Mouse (Mus musculus): ENCODE results near the gene Fate1. TPM values are rescaled to one million over a fixed set of nuclear protein-coding genes. Genes with fewer than 3 reads are reported as not detected.

The Fate1 gene
- not detected in 2 replicates for total RNA-seq (2014; fragmentation: Nextera tagmentation)
- total RNA-seq (2017) = not detected in 2 replicates
- polyA plus RNA-seq (2012) = not detected in 2 replicates

GRCm38 (mm10) chrX:71972686-71973085 is at the start of gene Fate1:
Gene Fate1 (plus strand): TSS chrX:71972986.
- H3K9me3 ChIP-seq (replicated peaks) = no peaks in the 10 kb centered on the region
- H3K4me3 ChIP-seq (ENCODE audit: low read depth, low read length) = no peak within 1 kb of the TSS
- no peaks in the 10 kb centered on the region for H3K36me3 ChIP-seq (replicated peaks)
- no peak for DNase-seq (ENCODE audit: low spot score)
- TF ChIP-seq GATA1 (IDR thresholded peaks at IDR 0.05; ENCODE audit: borderline replicate concordance, low read length) (no peak), CTCF (IDR thresholded peaks at IDR 0.05; ENCODE audit: low read depth, low read length) (no peak), POLR2AphosphoS5 (IDR thresholded peaks at IDR 0.05; ENCODE audit: insufficient replicate concordance, low read depth, low read length) (no peak), GATA2 (IDR thresholded peaks at IDR 0.05; ENCODE audit: borderline replicate concordance, low read depth, low read length) (no peak), TAL1 (conservative IDR thresholded peaks at IDR 0.05; ENCODE audit: low read depth, low read length) (no peak)
- H3K27me3 ChIP-seq (ENCODE audit: insufficient read depth, low read length) = no peaks in the 10 kb centered on the region
- ATAC-seq (ENCODE audit: extremely low read depth, insufficient number of reproducible peaks, low FRiP score, poor library complexity, severe bottlenecking) = no peak
- H3K4me1 ChIP-seq (ENCODE audit: insufficient read depth, low read depth, low read length) = no peaks in the 10 kb centered on the region

- no peaks in the 10 kb centered on the region for H3K4me1 ChIP-seq (ENCODE audit: insufficient read depth, low read depth, low read length)
- TF ChIP-seq CTCF (IDR thresholded peaks at IDR 0.05; ENCODE audit: low read depth, low read length) (peak; percentile 18; the same call in 1 of the 2 replicates), POLR2AphosphoS5 (IDR thresholded peaks at IDR 0.05; ENCODE audit: insufficient replicate concordance, low read depth, low read length) (no peak)
- H3K9me3 ChIP-seq (replicated peaks) = no peaks in the 10 kb centered on the region
- H3K36me3 ChIP-seq (replicated peaks) = no peaks in the 10 kb centered on the region
- no peak overlapping the region for H3K4me3 ChIP-seq (ENCODE audit: low read depth, low read length)
- ATAC-seq (ENCODE audit: extremely low read depth, insufficient number of reproducible peaks, low FRiP score, poor library complexity, severe bottlenecking) (no peak), DNase-seq (ENCODE audit: low spot score) (no peak)
- no peaks in the 10 kb centered on the region for H3K27me3 ChIP-seq (ENCODE audit: insufficient read depth, low read length)
Measured at GRCm38 (mm10) chrX:71946631-71947030, 26.2 kb upstream of the Fate1 start.

DNA sequence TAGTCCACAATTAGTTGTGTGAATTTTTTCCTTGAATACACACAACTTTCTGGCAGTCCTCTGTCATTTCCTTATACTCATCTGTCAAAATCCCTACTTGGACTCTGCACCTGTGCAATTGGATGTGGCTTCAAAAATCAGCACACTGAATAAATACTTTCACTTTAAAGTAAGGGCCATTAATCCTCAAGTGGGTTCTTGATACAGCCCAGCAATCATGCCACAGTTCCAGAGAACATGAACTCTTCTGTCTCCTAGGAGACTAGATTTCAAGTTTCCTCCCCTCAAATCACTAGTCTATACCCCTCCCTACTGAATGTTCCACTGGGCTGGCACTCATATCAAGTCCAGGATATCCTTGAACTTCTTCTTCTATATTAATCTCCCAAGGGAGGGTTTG is 14.4 kb upstream of the Fate1 start:
- Histone ChIP-seq H3K4me1 (ENCODE audit: insufficient read depth, low read depth, low read length) (no peaks in the 10 kb centered on the region), H3K9me3 (replicated peaks) (no peaks in the 10 kb centered on the region), H3K36me3 (replicated peaks) (no peaks in the 10 kb centered on the region)

DNA sequence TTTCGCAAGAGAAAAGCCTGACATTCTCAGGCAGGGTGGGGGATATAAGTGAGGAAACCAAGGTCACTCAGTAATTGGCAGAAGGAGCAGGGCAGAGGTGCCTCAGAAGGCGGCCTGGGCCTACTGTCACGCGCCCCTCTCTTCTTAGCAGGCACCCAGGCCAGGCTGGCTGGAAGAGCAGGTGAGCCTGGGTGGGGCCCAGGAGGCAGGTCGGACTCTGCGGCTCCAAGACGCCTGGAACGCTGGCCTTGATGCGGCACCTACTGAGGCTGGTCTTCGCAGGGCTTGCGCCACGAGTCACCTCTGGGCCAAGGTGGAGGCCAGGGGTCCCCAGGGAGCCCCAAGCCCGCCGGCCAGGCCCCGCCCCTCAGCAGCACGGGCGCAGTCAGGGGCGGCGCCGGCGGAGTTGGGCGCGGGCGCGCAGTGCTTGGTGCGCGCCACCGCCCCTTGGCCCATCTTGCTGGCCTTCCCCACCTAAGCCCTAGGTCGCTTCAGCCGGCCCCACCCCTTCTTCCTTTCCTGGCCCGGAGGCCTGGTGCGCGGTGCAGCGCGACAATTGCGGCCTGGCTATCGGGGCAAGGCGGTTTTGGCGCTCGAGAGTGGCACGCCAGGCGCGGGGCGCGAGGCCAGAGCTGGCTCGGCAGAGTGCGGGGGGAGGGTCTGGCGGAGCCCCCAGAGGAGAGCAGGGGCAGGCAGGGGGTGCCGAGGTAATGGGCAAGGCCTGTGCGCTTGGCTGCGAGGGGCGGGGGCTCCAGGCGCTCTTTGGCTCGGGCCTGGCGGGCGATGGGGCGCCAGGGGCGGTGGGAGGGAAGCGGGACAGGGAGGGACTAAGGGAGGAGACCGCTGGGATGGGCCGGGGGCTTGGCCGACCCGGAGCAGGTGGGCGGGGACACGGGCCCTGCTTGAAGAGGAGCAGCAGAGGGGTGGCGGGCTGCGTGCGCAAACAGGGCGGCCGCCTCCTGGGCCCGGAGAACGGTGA is 10.4 kb upstream of the Fate1 start, which contains the start of gene Prrg3:
Prrg3 (plus strand) TSS at position 552 of the 979 bp plus-strand sequence.
- Histone ChIP-seq H3K4me3 (ENCODE audit: low read depth, low read length) (no peak within 1 kb of the TSS), H3K27me3 (ENCODE audit: insufficient read depth, low read length) (no peaks in the 10 kb centered on the region), H3K36me3 (replicated peaks) (no peaks in the 10 kb centered on the region), H3K4me1 (ENCODE audit: insufficient read depth, low read depth, low read length) (no peaks in the 10 kb centered on the region), H3K9me3 (replicated peaks) (no peaks in the 10 kb centered on the region)
- TF ChIP-seq CTCF (IDR thresholded peaks at IDR 0.05; ENCODE audit: low read depth, low read length) = no peak
- ATAC-seq (ENCODE audit: extremely low read depth, insufficient number of reproducible peaks, low FRiP score, poor library complexity, severe bottlenecking) (no peak), DNase-seq (ENCODE audit: low spot score) (no peak)

More for the DNA sequence above, 14.4 kb upstream of the Fate1 start:
- ATAC-seq (ENCODE audit: extremely low read depth, insufficient number of reproducible peaks, low FRiP score, poor library complexity, severe bottlenecking) (no peak), DNase-seq (ENCODE audit: low spot score) (no peak)
- no peak for TF ChIP-seq GATA2 (IDR thresholded peaks at IDR 0.05; ENCODE audit: borderline replicate concordance, low read depth, low read length)
- no peak for TF ChIP-seq TAL1 (conservative IDR thresholded peaks at IDR 0.05; ENCODE audit: low read depth, low read length)
- TF ChIP-seq POLR2AphosphoS5 (IDR thresholded peaks at IDR 0.05; ENCODE audit: insufficient replicate concordance, low read depth, low read length) = no peak
- TF ChIP-seq CTCF (IDR thresholded peaks at IDR 0.05; ENCODE audit: low read depth, low read length) = no peak
- TF ChIP-seq GATA1 (IDR thresholded peaks at IDR 0.05; ENCODE audit: borderline replicate concordance, low read length) = no peak
- Histone ChIP-seq H3K27me3 (ENCODE audit: insufficient read depth, low read length) (no peaks in the 10 kb centered on the region), H3K4me3 (ENCODE audit: low read depth, low read length) (no peak overlapping the region)

- H3K36me3 ChIP-seq (replicated peaks) = no peaks in the 10 kb centered on the region
- no peak for ATAC-seq (ENCODE audit: extremely low read depth, insufficient number of reproducible peaks, low FRiP score, poor library complexity, severe bottlenecking)
- TF ChIP-seq GATA2 (IDR thresholded peaks at IDR 0.05; ENCODE audit: borderline replicate concordance, low read depth, low read length) = no peak
- TF ChIP-seq CTCF (IDR thresholded peaks at IDR 0.05; ENCODE audit: low read depth, low read length) = no peak
- no peaks in the 10 kb centered on the region for H3K4me1 ChIP-seq (ENCODE audit: insufficient read depth, low read depth, low read length)
- H3K4me3 ChIP-seq (ENCODE audit: low read depth, low read length) = no peak overlapping the region
- H3K9me3 ChIP-seq (replicated peaks) = no peaks in the 10 kb centered on the region
- H3K27me3 ChIP-seq (ENCODE audit: insufficient read depth, low read length) = no peaks in the 10 kb centered on the region
- no peak for DNase-seq (ENCODE audit: low spot score)
Measured at GRCm38 (mm10) chrX:71963275-71963912, 9.4 kb upstream of the Fate1 start.

DNA sequence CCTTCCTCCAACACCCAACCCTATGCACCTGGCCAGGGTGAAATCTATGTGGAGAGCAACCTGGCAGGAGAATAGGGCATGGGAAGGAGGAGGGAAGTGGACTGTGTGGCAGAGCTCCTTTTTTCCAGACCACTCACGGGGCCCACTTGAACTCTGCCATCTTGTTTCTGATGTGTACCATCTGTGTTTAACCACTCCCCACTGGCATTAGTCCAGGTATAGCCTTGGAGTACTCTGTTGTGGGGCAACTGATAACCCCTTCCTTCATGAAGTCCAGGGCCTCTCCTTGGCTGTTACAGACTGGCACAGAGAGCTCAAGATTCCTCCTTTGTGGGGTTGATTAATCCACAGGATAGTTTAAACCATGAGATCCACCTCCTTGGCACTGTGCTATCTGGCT is 4.6 kb upstream of the Fate1 start:
- Histone ChIP-seq H3K4me1 (ENCODE audit: insufficient read depth, low read depth, low read length) (no peaks in the 10 kb centered on the region), H3K9me3 (replicated peaks) (no peaks in the 10 kb centered on the region), H3K36me3 (replicated peaks) (no peaks in the 10 kb centered on the region), H3K27me3 (ENCODE audit: insufficient read depth, low read length) (no peaks in the 10 kb centered on the region), H3K4me3 (ENCODE audit: low read depth, low read length) (no peak overlapping the region)
- DNase-seq (ENCODE audit: low spot score) (no peak), ATAC-seq (ENCODE audit: extremely low read depth, insufficient number of reproducible peaks, low FRiP score, poor library complexity, severe bottlenecking) (no peak)
- TF ChIP-seq POLR2AphosphoS5 (IDR thresholded peaks at IDR 0.05; ENCODE audit: insufficient replicate concordance, low read depth, low read length) (no peak), TAL1 (conservative IDR thresholded peaks at IDR 0.05; ENCODE audit: low read depth, low read length) (no peak), CTCF (IDR thresholded peaks at IDR 0.05; ENCODE audit: low read depth, low read length) (no peak), GATA2 (IDR thresholded peaks at IDR 0.05; ENCODE audit: borderline replicate concordance, low read depth, low read length) (no peak), GATA1 (IDR thresholded peaks at IDR 0.05; ENCODE audit: borderline replicate concordance, low read length) (no peak)

All from G1E (cell line).